Mouse (Mus musculus): ENCODE data around the gene Mgat2.
"Not testable (repeated sequence)": the region's sequence is repeated elsewhere in the genome, so short reads cannot be mapped to it uniquely, and the experiment has no call there.

Gene Mgat2

GRCm38 (mm10) chr12:69183583-69184308 is at the start of gene Mgat2, which contains the start of gene Rpl36al:
Gene Mgat2, plus strand, starts transcription at chr12:69184157.
Gene Rpl36al, minus strand, starts transcription at chr12:69184083.
- peak; percentile 98 for DNase-seq (ENCODE audit: low read depth)

GRCm38 (mm10) chr12:69139201-69139600 is 44.8 kb upstream of the Mgat2 start:
- no peak for DNase-seq (ENCODE audit: low read depth)

GRCm38 (mm10) chr12:69139841-69140240 is 44.1 kb upstream of the Mgat2 start:
- DNase-seq (ENCODE audit: low read depth): no peak

GRCm38 (mm10) chr12:69143460-69143859 is 40.5 kb upstream of the Mgat2 start:
- DNase-seq (ENCODE audit: low read depth): no peak

- DNase-seq (ENCODE audit: low read depth): no peak
Measured at GRCm38 (mm10) chr12:69147166-69147735, 36.7 kb upstream of the Mgat2 start.

- DNase-seq (ENCODE audit: low read depth): no peak
Measured at GRCm38 (mm10) chr12:69150049-69150448, 33.9 kb upstream of the Mgat2 start.

GRCm38 (mm10) chr12:69155923-69156322 is 28.0 kb upstream of the Mgat2 start:
- DNase-seq (ENCODE audit: low read depth): no peak

GRCm38 (mm10) chr12:69156436-69156835 is 27.5 kb upstream of the Mgat2 start:
- no peak for DNase-seq (ENCODE audit: low read depth)

- DNase-seq (ENCODE audit: low read depth): peak; percentile 55
Measured at GRCm38 (mm10) chr12:69157107-69157506, 26.9 kb upstream of the Mgat2 start.

- no peak for DNase-seq (ENCODE audit: low read depth)
Measured at GRCm38 (mm10) chr12:69158366-69158764, 25.6 kb upstream of the Mgat2 start.

- DNase-seq (ENCODE audit: low read depth): peak; percentile 99
Measured at GRCm38 (mm10) chr12:69158765-69159577, 25.0 kb upstream of the Mgat2 start, which contains the start of gene Rps29. Gene Rps29, minus strand, starts transcription at chr12:69159186.

GRCm38 (mm10) chr12:69159578-69159940 is 24.4 kb upstream of the Mgat2 start:
- DNase-seq (ENCODE audit: low read depth): peak; percentile 79

GRCm38 (mm10) chr12:69160677-69161076 is 23.3 kb upstream of the Mgat2 start:
- not testable (repeated sequence) for DNase-seq (ENCODE audit: low read depth)

GRCm38 (mm10) chr12:69163586-69163985 is 20.4 kb upstream of the Mgat2 start:
- DNase-seq (ENCODE audit: low read depth): not testable (repeated sequence)

- DNase-seq (ENCODE audit: low read depth): peak; percentile 43
Measured at GRCm38 (mm10) chr12:69164904-69165303, 19.1 kb upstream of the Mgat2 start.

GRCm38 (mm10) chr12:69166861-69167581 is 16.9 kb upstream of the Mgat2 start:
- not testable (repeated sequence) for DNase-seq (ENCODE audit: low read depth)

GRCm38 (mm10) chr12:69167656-69168460 is 16.1 kb upstream of the Mgat2 start:
- no peak for DNase-seq (ENCODE audit: low read depth)

GRCm38 (mm10) chr12:69168461-69169106 is 15.4 kb upstream of the Mgat2 start, which contains the start of gene Lrr1:
Gene Lrr1, plus strand, starts transcription at chr12:69168814.
- peak; percentile 69 for DNase-seq (ENCODE audit: low read depth)

- no peak for DNase-seq (ENCODE audit: low read depth)
Measured at GRCm38 (mm10) chr12:69171307-69171706, 12.7 kb upstream of the Mgat2 start.

- DNase-seq (ENCODE audit: low read depth): no peak
Measured at GRCm38 (mm10) chr12:69175975-69176374, 8.0 kb upstream of the Mgat2 start.

- DNase-seq (ENCODE audit: low read depth): no peak
Measured at GRCm38 (mm10) chr12:69177526-69177925, 6.4 kb upstream of the Mgat2 start.
